Mouse (Mus musculus) yolk sac, embryonic 10.5 days (tissue): ENCODE results near the gene Icmt.

Source experiments
- DNase-seq: peaks from one replicate; pipeline ENCODE4 v3.0.0-alpha.2; 2017; ENCODE audit warnings: low spot score

The Icmt gene

DNA sequence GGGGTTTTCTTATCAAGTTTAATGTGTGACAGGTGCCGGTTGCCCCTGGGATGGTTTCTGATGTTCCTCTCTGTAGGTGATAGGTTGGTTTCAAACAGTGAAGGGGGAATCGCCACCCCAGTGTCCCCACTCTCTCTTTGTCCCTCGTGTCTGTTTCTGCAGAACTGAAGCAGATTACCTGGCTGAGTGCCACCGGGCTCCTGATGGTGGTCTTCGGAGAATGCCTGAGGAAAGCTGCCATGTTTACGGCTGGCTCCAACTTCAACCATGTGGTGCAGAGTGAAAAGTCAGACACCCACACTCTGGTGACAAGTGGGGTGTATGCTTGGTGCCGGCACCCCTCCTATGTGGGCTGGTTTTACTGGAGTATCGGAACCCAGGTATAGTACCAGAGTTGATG lies 3.3 kb downstream of the Icmt start:
- DNase-seq, result no peak

DNA sequence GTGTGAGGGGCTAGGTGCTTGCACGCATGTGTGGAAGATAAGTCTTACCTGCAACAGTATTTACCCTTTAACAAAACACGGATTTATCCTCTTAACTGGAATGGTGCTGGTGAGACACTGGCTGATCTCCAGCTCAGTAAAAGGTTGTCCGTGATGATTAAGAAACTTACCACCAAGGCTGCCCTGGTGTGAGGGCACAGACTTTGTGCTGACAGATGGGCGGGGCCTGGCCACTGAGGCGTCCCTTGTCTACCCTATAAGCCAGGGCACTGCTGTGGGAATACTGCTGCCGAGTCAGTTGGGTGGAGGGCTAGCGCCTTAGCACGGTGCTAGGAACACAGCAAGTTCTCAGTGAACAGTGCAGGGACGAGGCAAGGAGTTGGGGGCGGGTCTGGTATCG lies 5.0 kb downstream of the Icmt start:
- no peak for DNase-seq

DNA sequence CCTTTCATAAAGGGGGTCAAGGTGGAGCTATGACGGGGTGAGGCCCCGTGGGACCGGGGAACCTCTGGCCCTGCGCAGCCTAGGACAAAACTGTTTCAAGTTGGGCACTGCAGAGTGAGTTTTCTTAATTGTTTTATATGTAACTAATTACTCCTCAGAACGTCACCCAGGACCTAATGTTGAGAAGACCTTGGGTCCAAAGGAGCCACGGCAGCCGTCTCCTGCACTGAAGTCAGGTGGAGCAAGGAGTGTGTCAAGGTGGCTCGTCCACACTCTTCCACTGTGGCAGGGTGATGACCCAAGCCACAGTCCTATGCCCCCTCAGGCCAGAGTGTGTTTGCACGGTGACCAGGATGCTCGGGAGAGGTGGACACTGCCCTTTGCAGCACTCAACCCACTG lies 6.1 kb downstream of the Icmt start:
- DNase-seq, result no peak

DNA sequence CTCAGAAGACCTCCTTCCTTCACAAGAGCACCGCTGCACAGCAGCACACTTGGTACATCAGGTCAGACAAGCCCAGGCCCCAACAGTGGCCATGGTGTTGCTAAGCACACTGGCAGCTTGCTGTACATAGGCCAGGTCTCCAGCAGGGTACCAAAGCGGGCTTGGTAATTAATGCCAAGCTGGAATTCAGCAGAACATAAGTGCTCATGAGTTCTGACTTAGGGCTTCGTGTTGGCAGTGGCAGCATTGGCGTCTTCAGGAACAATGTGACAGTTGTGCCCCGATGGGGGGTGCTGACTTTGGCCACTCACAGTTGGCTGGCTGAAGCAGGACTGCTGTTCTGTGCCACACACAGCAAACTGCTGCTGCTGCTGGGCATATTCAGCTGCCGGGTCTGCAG lies 7.7 kb downstream of the Icmt start:
- no peak for DNase-seq

DNA sequence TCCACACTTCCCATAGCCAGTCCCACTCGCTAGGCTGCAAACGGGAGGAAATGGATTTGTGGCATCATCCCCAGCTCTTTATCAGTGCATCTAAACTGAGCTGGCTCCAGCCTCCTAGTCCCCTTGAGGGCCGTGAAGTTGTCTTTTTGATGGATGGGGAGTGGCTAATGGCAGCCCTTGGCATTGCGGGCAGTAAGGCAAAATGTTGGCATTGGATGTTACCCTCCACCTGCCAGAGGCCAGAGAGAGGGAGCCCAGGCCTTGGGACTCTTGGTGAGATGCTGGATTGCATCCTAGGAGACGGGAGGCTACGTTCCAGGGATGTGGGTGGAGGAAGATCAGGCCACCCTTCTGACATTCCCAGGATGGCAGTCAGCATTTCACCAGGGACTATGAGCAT lies 9.0 kb downstream of the Icmt start:
- DNase-seq, result no peak

DNA sequence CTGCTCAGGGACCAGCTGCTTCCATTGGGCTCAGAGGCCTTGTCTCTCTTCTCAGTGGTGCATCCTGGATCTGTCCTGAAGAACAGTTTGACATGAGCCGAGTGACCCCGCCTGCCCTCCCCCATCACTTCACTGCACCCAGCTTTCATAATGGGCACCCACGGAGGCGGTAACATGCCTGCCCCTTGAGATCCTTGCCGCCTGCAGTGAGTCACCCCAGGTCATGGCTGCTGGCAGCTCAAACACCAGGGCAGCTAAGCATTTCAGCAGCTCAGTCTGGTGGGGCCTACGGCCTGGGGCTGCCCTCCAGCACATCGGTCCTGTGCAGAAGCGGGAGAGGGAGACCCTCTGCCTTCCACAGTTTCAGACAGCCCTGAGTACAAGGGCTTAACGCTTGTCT lies 10.5 kb downstream of the Icmt start:
- DNase-seq, result no peak

DNA sequence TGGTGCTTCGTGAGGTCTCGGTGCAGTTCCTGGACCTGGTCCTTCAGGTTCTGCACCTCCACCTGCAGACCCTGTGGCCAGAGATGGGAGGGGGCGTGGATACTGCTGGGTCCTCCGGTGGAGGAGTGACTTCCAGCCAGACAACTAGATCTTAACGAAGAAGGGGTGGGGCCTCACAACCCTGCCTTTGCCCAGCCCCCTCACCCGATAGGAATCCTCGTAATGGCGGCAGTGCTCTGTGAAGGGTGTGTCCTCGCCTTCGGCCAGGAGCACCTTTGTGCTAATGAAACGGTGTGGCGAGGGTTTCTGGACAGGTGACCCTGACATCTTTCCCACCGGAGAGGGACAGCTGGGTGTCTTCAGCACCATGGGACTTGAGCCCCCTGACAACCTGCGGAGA lies 15.2 kb downstream of the Icmt start:
- no peak for DNase-seq

DNA sequence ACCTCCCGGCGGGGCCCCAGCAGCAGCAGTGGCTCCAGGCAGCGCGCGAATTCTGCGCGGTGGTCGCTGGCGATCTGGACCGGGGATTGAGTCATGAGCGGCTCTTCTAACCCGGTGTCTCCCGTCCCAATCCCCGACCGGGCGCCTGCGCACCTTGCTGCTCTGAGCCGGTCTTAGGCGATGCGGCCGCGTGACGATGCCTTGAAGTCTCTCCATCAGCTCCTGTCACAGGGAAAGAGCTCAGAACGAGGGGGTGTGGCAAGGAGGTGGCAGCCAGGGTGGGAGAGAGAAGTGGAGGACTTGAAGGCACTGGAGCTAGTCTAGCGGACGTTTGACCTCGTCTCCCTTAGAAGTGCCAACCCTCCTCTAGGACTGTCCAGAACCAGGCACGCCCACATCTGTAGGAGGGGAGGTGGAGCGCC lies 16.2 kb downstream of the Icmt start:
- DNase-seq, result peak; percentile 32

DNA sequence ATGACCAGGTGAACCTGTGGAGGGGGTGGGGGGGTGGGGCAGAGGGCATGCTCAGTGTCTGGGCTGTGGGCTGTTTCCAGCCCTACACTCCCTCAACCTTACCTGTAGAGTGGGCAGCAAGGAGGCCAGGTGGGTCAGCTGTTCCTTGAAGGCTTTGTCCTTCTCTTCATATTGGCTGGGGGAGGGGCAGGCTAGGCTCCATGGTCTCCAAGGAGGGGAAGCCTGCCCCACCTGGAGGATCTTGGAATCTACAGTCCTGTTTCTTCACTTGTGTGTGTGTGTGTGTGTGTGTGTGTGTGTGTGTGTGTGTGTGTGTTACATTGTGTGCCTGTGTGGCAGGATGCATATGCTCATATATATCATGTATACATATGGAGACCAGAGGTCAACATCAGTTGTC lies 16.9 kb downstream of the Icmt start:
- no peak for DNase-seq

DNA sequence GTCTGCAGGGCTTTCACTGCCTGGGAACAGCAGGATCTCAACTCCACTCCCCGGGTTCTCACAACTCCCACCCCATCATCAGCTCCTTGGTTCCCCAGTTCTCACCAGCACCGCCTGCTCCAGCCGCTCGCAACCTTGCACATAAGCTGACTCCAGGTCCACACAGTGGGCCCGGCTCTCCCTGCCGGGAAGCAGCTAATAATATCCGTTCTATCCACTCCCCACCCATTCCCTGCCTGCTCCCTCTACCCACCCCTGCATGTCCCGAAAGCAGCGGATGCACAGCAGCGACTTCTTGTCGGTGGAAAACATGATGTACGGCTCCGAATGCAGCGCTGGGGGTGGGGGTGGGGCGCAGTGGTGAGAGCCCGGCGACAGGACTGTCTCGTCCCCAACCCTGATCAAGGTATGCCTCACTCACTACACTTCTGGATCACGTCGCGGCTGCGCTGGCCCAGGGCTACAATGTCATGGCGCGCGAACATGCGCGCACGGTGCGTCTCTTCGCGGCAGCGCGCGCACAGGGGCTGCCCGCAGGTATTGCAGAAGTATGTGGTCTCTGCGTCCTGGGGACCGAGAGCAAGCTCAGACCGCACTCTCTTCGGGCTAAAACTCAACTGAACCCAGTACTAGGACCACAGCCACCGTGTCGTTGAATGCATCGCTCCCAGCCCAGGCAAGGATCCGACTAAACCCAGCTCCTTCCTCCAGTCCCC lies 18.6 kb downstream of the Icmt start:
- no peak for DNase-seq

DNA sequence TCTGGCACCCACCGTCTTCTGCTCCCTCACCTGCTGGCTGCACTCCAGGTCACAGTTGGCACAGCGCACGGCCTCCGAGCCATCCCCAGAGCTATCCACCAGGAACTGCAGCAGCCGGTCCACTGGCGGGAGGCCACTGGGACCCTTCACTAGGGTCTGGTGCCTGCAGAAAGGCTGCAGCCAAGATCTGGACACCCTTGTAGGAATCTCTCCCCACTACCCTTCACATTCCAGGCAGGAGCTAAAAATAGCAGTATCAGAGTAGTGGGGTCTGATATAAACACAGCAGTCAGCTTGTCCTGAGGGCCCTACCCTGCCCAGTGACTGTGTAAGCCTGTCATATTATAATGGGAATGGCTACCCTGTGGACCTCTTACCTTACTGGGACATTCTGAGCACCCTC lies 20.6 kb downstream of the Icmt start:
- DNase-seq, result no peak

DNA sequence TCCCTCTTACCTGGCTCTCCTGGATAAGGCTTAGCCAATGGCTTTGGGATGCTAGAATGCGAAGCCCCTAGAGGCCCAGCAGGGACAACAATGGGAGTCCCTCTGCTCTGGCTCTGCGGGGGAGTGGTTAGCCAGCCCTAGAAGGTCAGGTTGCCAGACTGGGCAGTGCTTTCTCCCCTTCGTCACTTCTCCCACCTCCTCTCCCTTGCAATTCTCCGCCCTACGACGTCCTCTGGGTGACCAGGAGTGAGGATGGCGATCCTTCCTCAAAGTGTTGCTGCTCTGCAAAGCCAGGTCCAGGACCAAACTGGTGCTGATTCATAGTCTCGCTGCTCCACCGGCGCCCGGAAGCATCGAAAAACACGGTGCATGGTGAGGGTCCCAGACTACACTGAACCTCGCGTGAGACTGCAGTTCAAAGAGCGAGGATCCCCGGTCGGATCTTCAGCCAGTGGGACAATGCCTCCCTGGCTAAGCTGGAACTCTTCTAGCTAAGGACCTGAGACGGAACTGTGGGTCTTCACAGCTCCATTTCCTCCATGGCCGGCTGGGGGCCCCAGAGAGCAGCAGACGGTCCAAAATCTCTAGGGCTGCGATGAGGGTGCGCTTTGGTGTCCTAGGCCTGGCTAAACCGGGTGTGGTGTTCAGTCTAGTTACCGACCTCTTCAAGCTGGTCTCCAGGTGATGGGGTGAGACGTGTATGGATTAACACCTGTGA lies 21.6 kb downstream of the Icmt start, which contains the start of gene Rnf207:
Gene Rnf207 (minus strand): TSS at position 477 of the 718 bp plus-strand sequence.
- no peak for DNase-seq

DNA sequence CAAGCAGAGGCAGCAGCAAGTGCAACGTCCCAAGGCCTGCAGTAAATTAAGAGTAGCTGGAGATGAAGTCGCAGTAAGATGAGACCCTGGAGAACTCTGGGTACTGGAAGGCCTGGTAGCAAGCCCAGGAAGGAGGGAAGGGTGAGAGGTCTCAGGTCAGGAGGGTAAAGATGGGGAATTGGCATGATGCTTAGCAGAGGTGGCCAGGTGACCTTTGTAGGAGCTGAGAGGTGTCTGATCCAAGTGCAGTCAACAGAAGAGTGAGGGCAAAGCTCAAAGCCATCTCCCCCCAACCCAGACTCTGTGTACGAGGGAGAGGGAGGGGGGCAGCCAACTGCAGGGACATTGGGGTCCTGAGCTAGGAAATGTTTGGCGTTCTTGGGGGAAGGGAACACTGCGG lies 24.4 kb downstream of the Icmt start:
- no peak for DNase-seq

DNA sequence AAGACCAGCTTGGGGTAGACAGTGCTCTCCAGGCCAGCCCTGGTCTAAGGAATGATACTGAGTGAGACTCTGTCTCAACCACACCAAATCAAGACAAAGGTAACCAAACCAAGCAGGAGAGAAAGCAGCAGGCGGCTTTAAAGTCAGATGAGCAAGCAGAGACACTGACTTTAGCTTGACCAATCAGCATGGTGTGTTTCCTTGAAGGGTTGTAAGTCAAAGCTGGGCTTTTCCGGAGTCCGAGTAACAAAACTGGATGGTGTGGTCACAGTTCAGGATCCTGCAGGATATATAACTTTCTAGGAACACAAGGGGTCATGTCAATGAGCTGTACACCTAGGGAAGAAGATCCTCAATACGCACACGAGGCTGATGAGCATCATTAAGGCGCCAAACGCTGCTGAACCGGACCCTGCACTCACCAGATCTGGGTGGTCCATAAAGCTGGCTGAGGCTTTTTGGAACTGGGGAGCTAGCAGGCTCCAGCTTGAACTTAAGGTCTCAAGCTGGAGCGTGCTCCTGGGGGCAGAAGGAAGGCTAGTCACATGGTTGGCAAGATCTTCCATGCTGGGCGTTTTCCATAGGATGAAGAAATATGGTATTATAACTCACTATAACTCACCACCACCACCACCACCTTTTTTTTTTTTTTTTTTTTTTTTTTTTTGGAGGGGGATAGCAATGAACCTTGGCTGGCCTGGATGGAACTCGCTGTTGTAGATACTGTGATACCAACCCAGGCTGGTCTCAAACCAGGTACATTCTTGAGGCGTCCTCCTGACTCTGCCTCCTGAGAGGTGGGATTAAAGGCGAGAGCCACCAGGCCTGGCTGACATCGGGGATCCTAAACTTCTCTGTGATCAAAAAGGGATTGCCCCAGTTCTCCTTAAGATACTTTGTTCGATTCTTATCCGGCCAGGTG lies 27.9 kb downstream of the Icmt start:
- no peak for DNase-seq

DNA sequence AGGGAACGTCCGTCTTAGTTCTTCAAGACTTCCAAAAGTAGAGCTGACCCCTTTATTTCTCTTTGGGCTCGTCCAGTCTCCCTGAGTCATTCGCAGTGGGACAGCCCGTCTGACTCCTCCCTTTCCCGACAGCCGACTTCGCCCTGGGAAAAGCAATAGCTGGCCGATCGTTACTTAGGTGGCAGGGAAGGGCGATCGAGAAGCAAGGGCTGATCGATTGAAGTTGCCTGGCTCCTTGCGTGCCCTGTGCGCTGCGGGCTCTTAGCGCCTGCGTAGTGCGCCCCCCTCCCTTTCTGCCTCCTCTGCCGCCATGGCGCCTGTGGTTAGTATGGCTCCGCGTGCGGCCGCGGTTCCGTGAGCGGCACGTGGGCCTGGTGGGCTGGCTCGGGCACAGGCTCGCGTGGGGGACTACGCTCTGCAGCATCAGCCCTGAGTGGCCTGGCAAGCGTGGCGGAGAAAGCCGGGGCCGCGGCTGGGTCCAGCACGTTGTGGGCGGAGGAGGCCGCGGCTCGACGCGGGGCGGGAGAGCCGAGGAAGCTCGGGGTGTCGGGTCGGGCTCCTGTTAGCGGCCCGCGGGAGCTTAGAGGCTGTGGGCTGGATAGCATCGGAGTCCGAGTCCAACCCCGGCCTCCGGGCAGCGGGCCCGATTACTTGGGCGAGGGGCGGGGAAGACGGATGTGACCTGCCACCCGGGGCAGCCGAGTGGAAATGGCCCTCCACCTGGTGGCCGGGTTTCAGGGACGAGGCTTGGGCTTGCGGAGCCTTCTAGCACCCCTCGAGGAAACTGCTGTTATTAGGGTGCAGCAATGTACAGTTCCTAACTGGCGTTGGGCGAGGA lies 28.8 kb downstream of the Icmt start, which contains the start of gene Rpl22:
Gene Rpl22 (plus strand): TSS at position 169 of the 838 bp plus-strand sequence.
- peak; percentile 96 for DNase-seq

DNA sequence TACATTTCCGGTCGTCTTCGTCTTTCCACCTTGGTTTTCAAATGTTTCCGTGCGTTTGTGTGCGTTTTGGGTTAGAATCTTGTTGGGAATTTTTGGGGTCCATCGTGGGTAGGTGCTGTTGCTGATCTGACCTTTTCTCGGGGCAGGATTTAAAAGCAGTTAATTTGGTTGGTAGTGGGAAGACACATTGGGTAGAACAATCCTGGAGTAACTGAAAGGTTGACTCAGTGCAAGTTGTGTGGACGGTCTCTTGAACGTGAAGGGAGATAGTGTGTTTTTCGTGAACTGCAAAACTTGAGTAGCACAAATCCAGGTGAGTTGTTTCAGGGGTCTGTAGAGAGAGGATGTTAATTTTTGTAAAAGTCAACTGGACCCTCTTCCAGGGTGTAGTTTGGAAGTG lies 29.5 kb downstream of the Icmt start:
- no peak for DNase-seq

DNA sequence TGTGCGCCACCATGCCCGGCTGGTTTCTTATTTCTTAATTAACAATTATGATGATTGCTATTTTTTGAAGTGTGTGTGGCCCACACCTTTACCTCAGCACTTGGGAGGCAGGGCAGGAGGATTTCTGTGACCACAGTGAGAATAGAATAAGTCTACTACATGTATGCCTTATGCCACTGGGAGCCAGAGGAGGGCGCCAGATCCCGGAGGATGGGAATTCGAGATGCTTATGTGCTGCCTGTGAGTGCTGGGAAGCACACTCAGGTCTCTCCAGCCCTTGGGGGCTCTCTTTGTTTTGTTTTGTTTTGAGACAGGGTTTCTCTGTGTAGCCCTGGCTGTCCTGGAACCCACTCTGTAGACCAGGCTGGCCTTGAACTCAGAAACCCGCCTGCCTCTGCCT lies 31.7 kb downstream of the Icmt start:
- DNase-seq, result peak; percentile 34

DNA sequence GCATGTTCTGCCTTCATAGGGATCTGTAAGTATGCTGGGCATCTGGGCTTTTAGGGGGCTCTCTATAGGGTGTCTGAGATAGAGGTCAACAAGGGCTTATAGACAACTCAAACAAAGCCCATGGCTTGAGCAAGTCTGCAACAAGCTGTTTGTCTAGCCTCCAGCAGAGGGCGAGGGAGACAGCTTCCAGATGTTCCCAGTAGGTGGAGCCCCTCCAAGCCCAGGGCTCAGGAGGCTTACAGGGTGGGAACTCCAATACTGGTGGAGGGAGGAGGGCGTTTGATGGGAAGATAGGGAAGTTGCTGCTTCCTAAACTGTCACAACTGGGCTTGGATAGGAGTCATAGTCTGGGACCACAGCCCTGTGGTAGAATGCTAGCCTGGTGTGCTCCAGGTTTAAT lies 35.9 kb downstream of the Icmt start:
- DNase-seq, result peak; percentile 44

DNA sequence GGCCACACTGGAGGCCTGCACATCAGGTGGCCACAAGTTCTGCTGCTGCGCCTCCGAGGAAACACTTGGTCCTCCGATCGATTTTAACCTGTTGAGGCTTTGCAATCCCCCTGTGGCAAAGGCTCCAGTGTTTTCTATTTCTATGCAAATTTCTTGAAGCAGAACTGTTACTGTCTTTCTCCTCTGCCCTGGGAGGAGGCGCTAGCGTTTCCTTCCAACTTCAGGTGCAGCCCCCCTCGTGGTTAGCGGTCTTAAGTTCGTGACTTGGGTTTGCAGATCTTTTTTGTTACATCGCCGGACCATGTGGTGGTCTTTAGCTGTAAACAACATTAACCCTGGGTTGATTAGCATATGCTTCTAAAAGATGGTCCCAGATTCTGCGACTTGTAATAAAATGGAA lies 36.6 kb downstream of the Icmt start:
- no peak for DNase-seq

DNA sequence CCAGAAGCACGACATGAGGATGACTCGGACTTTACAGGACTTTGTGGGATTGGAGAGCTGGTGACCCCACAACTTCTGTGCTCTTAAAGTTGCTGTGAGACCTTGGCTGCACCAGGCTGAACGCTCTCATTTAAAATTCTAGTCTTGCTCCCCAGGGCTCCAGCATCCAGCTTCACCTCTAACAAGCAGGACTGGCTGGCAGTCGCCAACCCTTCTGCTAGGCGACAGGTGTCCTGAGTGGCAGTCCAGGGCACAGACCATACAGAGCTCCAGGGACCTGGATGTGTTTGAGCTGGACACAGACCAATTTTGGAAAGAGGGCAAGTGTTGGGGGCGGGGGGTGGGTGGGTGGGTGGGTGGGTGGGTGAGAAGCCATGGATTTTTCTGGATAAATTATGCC lies 40.7 kb downstream of the Icmt start:
- no peak for DNase-seq

DNA sequence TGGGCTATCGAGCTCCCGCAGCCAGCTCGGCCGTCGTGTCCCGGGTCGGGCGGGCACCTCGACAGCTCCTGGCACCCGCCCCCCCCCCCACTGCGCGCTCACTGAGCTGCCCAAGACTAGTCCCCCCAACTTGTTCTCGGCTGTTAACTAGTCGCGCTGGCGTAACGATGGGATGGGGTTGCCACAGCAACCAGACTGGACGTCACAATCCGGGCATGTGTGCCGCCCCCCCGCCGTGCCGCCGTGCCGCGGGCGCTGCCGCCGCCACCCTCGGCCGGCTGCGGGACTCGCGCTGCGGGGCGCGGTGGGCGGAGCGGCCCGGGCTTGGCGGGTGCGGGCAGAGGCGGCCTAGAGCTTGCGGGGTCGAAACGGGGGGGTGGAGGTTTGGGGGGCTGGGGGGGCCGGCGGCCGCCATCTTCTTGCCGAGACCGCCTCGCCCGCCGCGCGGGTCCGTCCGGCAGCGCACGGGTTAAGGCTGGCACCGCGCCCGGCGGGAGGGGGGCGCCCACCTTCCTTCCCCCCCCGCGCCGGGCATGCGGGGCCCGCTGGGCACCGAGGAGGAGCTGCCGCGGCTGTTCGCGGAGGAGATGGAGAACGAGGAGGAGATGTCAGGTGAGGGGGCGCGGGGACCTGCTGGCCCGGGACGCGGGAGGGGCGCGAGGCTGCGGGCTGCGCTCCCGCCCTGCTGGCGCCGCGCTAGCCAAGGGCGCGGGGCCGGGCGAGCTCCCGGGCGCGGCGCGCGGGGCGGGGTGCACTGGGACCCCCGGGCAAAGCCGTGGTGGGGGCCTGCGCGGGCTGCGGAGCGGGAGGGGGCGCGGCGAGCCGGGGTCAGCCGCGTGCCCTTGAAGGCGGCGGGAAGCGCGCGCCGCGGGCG lies 41.6 kb downstream of the Icmt start, which contains the start of gene Chd5:
Gene Chd5 (plus strand): TSS at position 233 of the 874 bp plus-strand sequence.
- no peak for DNase-seq
